Mouse (Mus musculus) adrenal gland, postnatal 14 days (tissue): ENCODE data around the gene 9030612E09Rik. TPM values are rescaled to one million over a fixed set of nuclear protein-coding genes. Genes with fewer than 3 reads are reported as not detected.

Experiments used
- DNase-seq: peaks from one replicate; pipeline ENCODE4 v3.0.0; 2021; ENCODE audit warnings: mixed read lengths
- total RNA-seq: library from RNA; stranded (reverse); gene quantifications from 2 replicates; pipeline ENCODE4 v1.2.3, GENCODE M21; 2021

The 9030612E09Rik gene
- total RNA-seq, 1 experiment from 2014 or later: not detected

DNA sequence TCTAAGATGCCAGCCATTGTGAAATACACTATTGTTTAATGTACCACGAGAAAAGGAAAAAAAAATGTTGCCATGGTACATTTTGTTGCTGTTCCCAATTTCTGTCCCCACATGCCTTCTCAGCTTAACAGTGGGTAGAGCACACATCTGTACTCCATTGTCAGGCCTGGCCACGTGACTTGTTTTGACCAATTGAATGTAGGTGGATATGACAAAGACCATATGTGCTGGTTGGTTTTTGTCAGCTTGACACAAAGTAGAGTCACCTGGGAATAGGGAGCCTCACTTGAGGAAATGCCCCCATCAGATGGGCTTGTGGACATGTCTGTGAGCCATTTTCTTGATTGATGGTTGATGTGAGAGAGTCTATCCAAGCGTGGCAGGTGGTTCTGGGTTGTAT lies 29.4 kb downstream of the 9030612E09Rik start:
- no peak for DNase-seq

DNA sequence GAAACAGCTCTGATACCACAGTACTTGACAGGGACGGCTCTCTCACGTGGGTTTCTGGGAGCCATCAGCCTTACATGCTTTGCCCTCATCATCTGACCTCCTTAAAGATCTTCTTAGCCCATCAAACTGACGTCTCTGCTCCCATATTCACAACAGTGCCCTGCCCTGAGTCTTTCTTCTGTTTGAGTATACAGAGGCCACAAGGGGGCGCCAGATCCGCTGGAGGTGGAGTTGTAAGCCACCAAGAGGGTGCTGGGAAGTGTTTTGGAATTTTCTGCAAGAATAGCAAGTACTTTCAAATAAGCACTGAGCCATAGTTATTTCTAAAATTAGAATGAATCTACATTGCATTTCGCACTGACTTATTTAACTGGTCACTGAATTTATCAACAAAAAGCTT lies 37.4 kb downstream of the 9030612E09Rik start:
- peak; percentile 35 for DNase-seq

DNA sequence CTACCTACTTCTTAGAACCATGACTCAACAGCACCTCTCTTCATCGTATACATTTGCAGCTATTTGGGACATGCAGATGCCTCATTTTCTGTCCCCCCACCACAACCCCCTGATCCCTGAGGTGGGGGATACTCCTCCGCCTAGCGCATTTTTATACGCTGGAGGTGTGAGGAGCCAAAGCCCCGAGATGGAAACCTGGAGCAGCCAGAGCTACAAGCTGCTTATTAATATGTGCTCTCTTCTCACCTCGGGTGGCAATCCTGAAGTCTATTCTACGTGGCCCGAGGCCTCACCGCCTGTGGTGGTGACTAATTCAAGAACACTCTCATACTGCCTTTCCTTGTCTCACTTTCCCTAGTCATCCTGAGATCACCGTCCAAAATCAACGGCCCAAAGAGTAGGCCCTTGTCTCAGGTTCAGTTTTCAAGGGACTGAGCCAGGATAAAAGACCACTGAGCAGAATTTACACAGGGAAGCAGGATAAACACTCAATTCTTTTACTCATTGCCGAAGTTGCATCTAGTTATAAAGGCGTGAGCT lies 42.9 kb downstream of the 9030612E09Rik start:
- no peak for DNase-seq

DNA sequence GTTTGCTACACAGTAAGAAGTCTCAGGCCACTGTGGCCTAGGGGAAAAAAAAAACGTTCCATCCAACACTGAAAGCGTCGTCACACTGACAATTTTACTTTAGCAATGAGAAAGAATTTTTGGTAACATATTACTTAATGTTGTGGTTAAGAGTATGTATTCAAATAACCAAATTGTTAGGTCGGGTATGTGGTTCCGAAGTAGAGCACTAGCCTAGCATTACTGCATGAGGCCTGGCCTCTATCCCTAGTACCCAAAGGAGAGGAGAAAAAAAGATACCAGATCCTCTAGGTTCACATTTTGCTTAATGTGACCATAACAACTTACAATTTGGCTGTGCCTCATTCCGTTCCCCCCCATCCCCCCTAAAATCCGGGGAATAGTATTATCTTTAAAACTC lies 46.0 kb downstream of the 9030612E09Rik start:
- DNase-seq: peak; percentile 14

DNA sequence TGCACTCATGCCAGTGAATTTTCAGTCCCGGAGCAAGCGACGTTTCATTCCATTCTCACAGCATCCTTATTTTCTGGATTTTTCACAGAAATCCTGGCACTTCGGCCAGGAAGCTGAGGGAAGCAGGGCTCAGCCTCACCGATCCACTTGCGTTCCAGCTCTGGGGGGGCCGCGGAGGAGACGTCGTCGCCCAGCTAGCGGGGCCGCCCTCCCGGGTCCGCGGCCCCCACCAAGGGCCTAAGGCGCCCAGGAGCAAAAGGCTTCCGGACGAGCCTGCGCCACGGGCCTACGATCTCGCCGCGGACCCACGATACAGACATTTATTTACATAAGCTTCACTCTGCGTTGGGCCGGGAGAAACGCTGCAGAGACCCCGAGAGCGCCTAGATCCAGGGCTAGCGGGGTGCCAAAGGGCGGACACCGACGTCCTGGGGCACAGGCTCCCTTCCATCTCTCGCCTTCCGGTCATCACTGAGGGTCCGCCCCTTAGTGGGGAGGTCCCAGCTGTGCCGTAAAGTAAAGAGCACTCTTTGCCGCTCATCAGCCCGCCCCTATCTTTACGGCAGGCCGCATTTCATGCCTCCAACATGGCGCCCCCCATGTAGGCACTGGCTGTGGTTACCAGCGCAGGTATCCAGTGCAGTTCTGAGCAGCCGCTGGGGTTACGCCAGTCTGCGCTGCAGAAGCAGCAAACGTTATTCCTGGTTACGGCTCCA lies 46.6 kb downstream of the 9030612E09Rik start, which contains the start of gene Pdss2:
Pdss2 (plus strand) TSS at position 577 of the 716 bp plus-strand sequence.
- DNase-seq: peak; percentile 97

DNA sequence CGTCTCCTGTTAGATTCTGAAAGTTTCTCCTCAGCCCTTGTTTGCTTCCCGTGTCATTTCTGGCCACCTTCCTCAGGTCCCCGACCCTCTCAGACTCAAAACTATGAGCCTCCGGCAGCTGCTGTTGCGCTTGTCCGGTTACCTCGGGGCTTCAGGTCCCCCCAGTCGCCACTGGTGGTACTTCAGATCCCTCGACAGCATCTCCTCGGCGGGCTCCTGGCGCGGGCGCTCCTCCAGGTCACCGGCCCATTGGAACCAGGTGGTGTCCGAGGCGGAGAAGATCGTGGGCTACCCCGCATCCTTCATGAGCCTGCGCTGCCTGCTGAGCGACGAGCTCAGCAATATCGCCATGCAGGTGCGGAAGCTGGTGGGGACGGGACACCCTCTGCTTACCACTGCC lies 47.2 kb downstream of the 9030612E09Rik start:
- DNase-seq: peak; percentile 49

DNA sequence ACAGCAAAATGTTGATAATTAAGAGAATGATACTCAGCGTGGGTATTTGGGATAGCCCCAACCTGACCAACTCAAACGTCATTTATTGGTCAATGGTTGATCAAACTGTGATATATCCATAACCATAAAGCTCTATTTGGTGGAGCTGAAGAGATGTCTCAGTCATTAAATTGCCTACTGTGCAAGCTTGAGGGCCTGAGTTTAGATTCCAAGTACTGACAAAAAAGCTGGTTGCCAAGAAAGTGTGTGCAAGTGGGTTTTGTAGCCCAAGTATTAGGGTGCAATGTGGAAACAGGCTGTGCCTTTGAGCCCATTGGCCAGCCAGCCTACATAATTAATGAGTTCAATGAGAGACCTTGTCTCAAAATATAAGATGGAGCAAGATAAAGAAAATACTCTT lies 48.9 kb downstream of the 9030612E09Rik start:
- no peak for DNase-seq

Other genes starting within 250 kb of the 9030612E09Rik start
- 4.4 and 4.6 TPM in 2 replicates for gene Sobp, start 174 bp upstream of the 9030612E09Rik start, total RNA-seq
- gene Pdss2, start 46.8 kb downstream of the 9030612E09Rik start, total RNA-seq: 16.6 and 17.2 TPM in 2 replicates